Mouse (Mus musculus) liver, embryonic 11.5 days (tissue): ENCODE results near the gene Supt3. TPM values are rescaled to one million over a fixed set of nuclear protein-coding genes. Genes with fewer than 3 reads are reported as not detected.

ENCODE experiments used
- ATAC-seq: fragments of 200-750 bp; cut with Nextera tagmentation; replicated peaks from 2 replicates; pipeline ENCODE4 v1.8.0; 2017; ENCODE audit warnings: moderate number of reproducible peaks, mild to moderate bottlenecking, moderate TSS enrichment, moderate library complexity; ENCODE audit not compliant: low FRiP score
- DNase-seq: peaks from one replicate; pipeline ENCODE4 v3.0.0-alpha.2; 2017; ENCODE audit warnings: low spot score
- H3K27ac ChIP-seq: fragments of 300-500 bp; sonication (generic); 2 replicates; pipeline ENCODE4 v1.5.1; 2014; ENCODE audit warnings: mild to moderate bottlenecking, low read depth, low read length, control low read depth
- H3K27me3 ChIP-seq: fragments of 300-500 bp; sonication (generic); replicated peaks from 2 replicates; pipeline ENCODE4 v1.6.1; 2014; ENCODE audit warnings: low read length, mixed read lengths; ENCODE audit not compliant: control insufficient read depth, insufficient read depth
- H3K36me3 ChIP-seq: fragments of 300-500 bp; sonication (generic); 2 replicates; pipeline ENCODE4 v1.6.1; 2014; ENCODE audit warnings: mild to moderate bottlenecking, low read length, moderate library complexity, mixed read lengths; ENCODE audit not compliant: control insufficient read depth, insufficient read depth
- H3K4me1 ChIP-seq: fragments of 300-500 bp; sonication (generic); replicated peaks from 2 replicates; pipeline ENCODE4 v1.6.1; 2014; ENCODE audit warnings: low read length, mixed read lengths; ENCODE audit not compliant: control insufficient read depth, insufficient read depth
- H3K4me2 ChIP-seq: fragments of 300-500 bp; sonication (generic); 2 replicates; pipeline ENCODE4 v1.6.1; 2014; ENCODE audit warnings: mild to moderate bottlenecking, control low read depth, moderate library complexity
- H3K4me3 ChIP-seq: fragments of 300-500 bp; sonication (generic); 2 replicates; pipeline ENCODE4 v1.5.1; 2014; ENCODE audit warnings: low read depth, low read length, control low read depth
- H3K9ac ChIP-seq: fragments of 300-500 bp; sonication (generic); 2 replicates; pipeline ENCODE4 v1.6.1; 2014; ENCODE audit warnings: low read depth, low read length, control low read depth
- H3K9me3 ChIP-seq: fragments of 300-500 bp; sonication (generic); 2 replicates; pipeline ENCODE4 v1.6.1; 2016; ENCODE audit warnings: low read length, inconsistent platforms, mixed read lengths; ENCODE audit not compliant: control insufficient read depth
- WGBS: fragments of 180-500 bp; shearing (Covaris S2); extraction: QIAGEN DNeasy Blood & Tissue Kit; methylation state at CpG from one replicate; pipeline ENCODE4 v1.1.7; 2014; 5-methylcytosine and 5-hydroxymethylcytosine counted together
- polyA plus RNA-seq: library from polyadenylated mRNA; unstranded; fragments of >200 nt; fragmentation: Nextera tagmentation; extraction: Ambion mirVana; gene quantifications from 2 replicates; pipeline ENCODE4 v1.2.1, GENCODE M21; 2014

Supt3 gene
- polyA plus RNA-seq, 1 experiment from 2014 or later: 17.7 TPM

GRCm38 (mm10) chr17:44956671-44957070 is 179.7 kb downstream of the Supt3 start:
- Histone ChIP-seq H3K4me2 (no peak overlapping the region), H3K4me1 (no peaks in the 10 kb centered on the region), H3K9ac (no peak overlapping the region), H3K27ac (no peak overlapping the region), H3K27me3 (no peaks in the 10 kb centered on the region), H3K4me3 (no peak overlapping the region), H3K36me3 (no peaks in the 10 kb centered on the region), H3K9me3 (no peaks in the 10 kb centered on the region)
- no peak for DNase-seq
- no peak for ATAC-seq
- 88% methylated on average over 2 of the region's 2 CpGs for WGBS

- Histone ChIP-seq H3K4me1 (no peaks in the 10 kb centered on the region), H3K4me3 (no peak overlapping the region), H3K27ac (no peak overlapping the region), H3K4me2 (no peak overlapping the region), H3K27me3 (no peaks in the 10 kb centered on the region), H3K36me3 (no peaks in the 10 kb centered on the region), H3K9ac (no peak overlapping the region), H3K9me3 (no peaks in the 10 kb centered on the region)
- ATAC-seq (no peak), DNase-seq (no peak)
- 77% methylated on average over 6 of the region's 6 CpGs for WGBS
These were observed 186.3 kb downstream of the Supt3 start for GRCm38 (mm10) chr17:44963051-44963798.

GRCm38 (mm10) chr17:44967186-44967585 is 190.2 kb downstream of the Supt3 start:
- H3K4me2 ChIP-seq: no peak overlapping the region
- DNase-seq (no peak), ATAC-seq (no peak)
- H3K36me3 ChIP-seq: no peaks in the 10 kb centered on the region
- H3K9ac ChIP-seq: no peak overlapping the region
- H3K9me3 ChIP-seq: no peaks in the 10 kb centered on the region
- no peak overlapping the region for H3K27ac ChIP-seq
- 80% methylated on average over 1 of the region's 1 CpGs for WGBS
- 0 out of 2 replicates have a peak, but pooled peaks cover 2% of the 10 kb centered on the region for H3K4me1 ChIP-seq
- no peaks in the 10 kb centered on the region for H3K27me3 ChIP-seq
- no peak overlapping the region for H3K4me3 ChIP-seq

- DNase-seq (no peak), ATAC-seq (no peak)
- Histone ChIP-seq H3K27me3 (no peaks in the 10 kb centered on the region), H3K4me1 (0 out of 2 replicates have a peak, but pooled peaks cover 2% of the 10 kb centered on the region), H3K9me3 (no peaks in the 10 kb centered on the region), H3K4me3 (no peak overlapping the region), H3K9ac (no peak overlapping the region), H3K4me2 (no peak overlapping the region), H3K27ac (no peak overlapping the region), H3K36me3 (no peaks in the 10 kb centered on the region)
- 92% methylated on average over 3 of the region's 3 CpGs for WGBS
These were observed 193.3 kb downstream of the Supt3 start for GRCm38 (mm10) chr17:44970255-44970654.

- WGBS: 63% methylated on average over 4 of the region's 4 CpGs
- ATAC-seq: peak; percentile 66; the same call in 1 of the 2 replicates
These were observed 196.5 kb downstream of the Supt3 start for GRCm38 (mm10) chr17:44973489-44973888.

GRCm38 (mm10) chr17:44977690-44978089 is 200.7 kb downstream of the Supt3 start:
- no peaks in the 10 kb centered on the region for H3K36me3 ChIP-seq
- DNase-seq (no peak), ATAC-seq (no peak)
- no peak overlapping the region for H3K4me3 ChIP-seq
- no peaks in the 10 kb centered on the region for H3K27me3 ChIP-seq
- 92% methylated on average over 2 of the region's 2 CpGs for WGBS
- no peak overlapping the region for H3K4me2 ChIP-seq
- no peak overlapping the region for H3K27ac ChIP-seq
- H3K9me3 ChIP-seq: no peaks in the 10 kb centered on the region
- H3K9ac ChIP-seq: no peak overlapping the region
- H3K4me1 ChIP-seq: no peaks in the 10 kb centered on the region

More at GRCm38 (mm10) chr17:44973489-44973888, 196.5 kb downstream of the Supt3 start:
- Histone ChIP-seq H3K27ac (no peak overlapping the region), H3K27me3 (no peaks in the 10 kb centered on the region), H3K4me1 (0 out of 2 replicates have a peak, but pooled peaks cover 2% of the 10 kb centered on the region), H3K4me2 (no peak overlapping the region), H3K9me3 (no peaks in the 10 kb centered on the region), H3K36me3 (no peaks in the 10 kb centered on the region), H3K4me3 (no peak overlapping the region), H3K9ac (no peak overlapping the region)
- no peak for DNase-seq

GRCm38 (mm10) chr17:44987964-44988363 is 211.0 kb downstream of the Supt3 start:
- no peak overlapping the region for H3K4me3 ChIP-seq
- no peak for DNase-seq
- no peaks in the 10 kb centered on the region for H3K36me3 ChIP-seq
- H3K27ac ChIP-seq: no peak overlapping the region
- H3K9me3 ChIP-seq: no peaks in the 10 kb centered on the region
- H3K4me2 ChIP-seq: no peak overlapping the region
- no peaks in the 10 kb centered on the region for H3K27me3 ChIP-seq
- H3K4me1 ChIP-seq: no peaks in the 10 kb centered on the region
- WGBS: 87% methylated on average over 2 of the region's 2 CpGs
- no peak for ATAC-seq
- H3K9ac ChIP-seq: no peak overlapping the region

DNA sequence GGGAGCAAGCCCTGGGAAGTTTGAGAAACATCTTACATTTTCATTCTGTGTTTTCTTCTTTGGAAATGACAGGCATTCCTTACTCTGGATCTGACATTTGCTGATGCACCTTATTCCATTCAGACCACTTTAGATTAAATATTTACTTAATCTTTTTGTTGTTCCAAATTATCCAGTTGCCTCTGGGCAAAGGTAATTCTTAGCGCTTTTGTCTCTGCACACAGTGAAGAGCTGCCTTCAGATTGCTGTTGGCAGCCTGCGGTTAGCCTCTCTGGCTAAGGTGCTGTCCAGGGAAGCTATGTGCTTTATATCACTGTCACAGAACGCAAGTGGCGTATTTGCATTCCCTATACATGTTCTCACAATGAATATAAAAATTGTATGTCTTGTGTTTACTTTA is 226.4 kb downstream of the Supt3 start:
- Histone ChIP-seq H3K4me2 (no peak overlapping the region), H3K9ac (no peak overlapping the region), H3K27me3 (no peaks in the 10 kb centered on the region), H3K9me3 (no peaks in the 10 kb centered on the region), H3K4me1 (no peaks in the 10 kb centered on the region), H3K27ac (no peak overlapping the region), H3K36me3 (no peaks in the 10 kb centered on the region), H3K4me3 (no peak overlapping the region)
- 94% methylated on average over 4 of the region's 4 CpGs for WGBS
- ATAC-seq: no peak
- DNase-seq: no peak
